Mouse (Mus musculus) neural tube, embryonic 12.5 days (tissue): ENCODE measurements around the gene Sh3bp5l. TPM values are rescaled to one million over a fixed set of nuclear protein-coding genes. Genes with fewer than 3 reads are reported as not detected.
"Not testable (repeated sequence)": the region's sequence is repeated elsewhere in the genome, so short reads cannot be mapped to it uniquely, and the experiment has no call there.

Experiments
- ATAC-seq: fragments of 200-750 bp; cut with Nextera tagmentation; 2 replicates; pipeline ENCODE4 v1.8.0; 2017; ENCODE audit warnings: low read depth, mild to moderate bottlenecking, moderate TSS enrichment, moderate library complexity; ENCODE audit not compliant: low FRiP score
- H3K27ac ChIP-seq: fragments of 300-500 bp; sonication (generic); 2 replicates; pipeline ENCODE4 v1.5.1; 2016
- H3K27me3 ChIP-seq: fragments of 300-500 bp; sonication (generic); replicated peaks from 2 replicates; pipeline ENCODE4 v1.6.1; 2016; ENCODE audit warnings: mild to moderate bottlenecking
- H3K36me3 ChIP-seq: fragments of 300-500 bp; sonication (generic); 2 replicates; pipeline ENCODE4 v1.6.1; 2016; ENCODE audit warnings: mild to moderate bottlenecking
- H3K4me1 ChIP-seq: fragments of 300-500 bp; sonication (generic); 2 replicates; pipeline ENCODE4 v1.6.1; 2016
- H3K4me2 ChIP-seq: fragments of 300-500 bp; sonication (generic); replicated peaks from 2 replicates; pipeline ENCODE4 v1.6.1; 2016; ENCODE audit warnings: mild to moderate bottlenecking
- H3K4me3 ChIP-seq: fragments of 300-500 bp; sonication (generic); 2 replicates; pipeline ENCODE4 v1.5.1; 2016
- H3K9ac ChIP-seq: fragments of 300-500 bp; sonication (generic); 2 replicates; pipeline ENCODE4 v1.6.1; 2016; ENCODE audit warnings: mild to moderate bottlenecking
- H3K9me3 ChIP-seq: fragments of 300-500 bp; sonication (generic); 2 replicates; pipeline ENCODE4 v1.6.1; 2016; ENCODE audit warnings: mild to moderate bottlenecking
- WGBS: fragments of 180-500 bp; shearing (Covaris S2); methylation state at CpG from one replicate; pipeline ENCODE4 v1.1.7; 2016; 5-methylcytosine and 5-hydroxymethylcytosine counted together
- polyA plus RNA-seq: library from polyadenylated mRNA; unstranded; fragments of >200 nt; fragmentation: Nextera tagmentation; extraction: Ambion mirVana; gene quantifications from 2 replicates; pipeline ENCODE4 v1.2.1, GENCODE M21; 2016

Sh3bp5l gene
- polyA plus RNA-seq, 1 experiment from 2014 or later: 51.5 TPM

- not testable (repeated sequence) for H3K27ac ChIP-seq, H3K27me3 ChIP-seq, H3K9me3 ChIP-seq, ATAC-seq, H3K9ac ChIP-seq, H3K4me2 ChIP-seq, H3K4me3 ChIP-seq, H3K36me3 ChIP-seq
- H3K4me1 ChIP-seq: peaks cover 17% of the 10 kb centered on the region
- WGBS: 93% methylated on average over 8 of the region's 8 CpGs
Observed at GRCm38 (mm10) chr11:58305299-58305698, 25.2 kb upstream of the Sh3bp5l start.

GRCm38 (mm10) chr11:58306860-58307308 is 23.6 kb upstream of the Sh3bp5l start, which contains the start of gene Zfp692:
TSS of gene Zfp692 (plus strand) at chr11:58307069.
- Histone ChIP-seq H3K4me2 (peak within 1 kb of the TSS; percentile 88), H3K9me3 (no peaks in the 10 kb centered on the region), H3K27me3 (no peaks in the 10 kb centered on the region), H3K4me1 (peaks cover 17% of the 10 kb centered on the region), H3K36me3 (peaks cover 13% of the 10 kb centered on the region; the same call in 1 of the 2 replicates), H3K4me3 (peak within 1 kb of the TSS; percentile 50), H3K27ac (peak within 1 kb of the TSS; percentile 26; the same call in 1 of the 2 replicates), H3K9ac (peak within 1 kb of the TSS; percentile 65)
- peak; percentile 84 for ATAC-seq
- under 1% methylated on average over 34 of the region's 34 CpGs for WGBS

- no peaks in the 10 kb centered on the region for H3K27me3 ChIP-seq
- H3K27ac ChIP-seq: peak overlapping the region; percentile 26; the same call in 1 of the 2 replicates
- under 1% methylated on average over 42 of the region's 42 CpGs for WGBS
- no peaks in the 10 kb centered on the region for H3K9me3 ChIP-seq
- H3K36me3 ChIP-seq: peaks cover 13% of the 10 kb centered on the region; the same call in 1 of the 2 replicates
- H3K4me1 ChIP-seq: peaks cover 17% of the 10 kb centered on the region
- peak overlapping the region; percentile 50 for H3K4me3 ChIP-seq
- H3K4me2 ChIP-seq: peak overlapping the region; percentile 88
- peak overlapping the region; percentile 65 for H3K9ac ChIP-seq
- ATAC-seq: peak; percentile 58
Observed at GRCm38 (mm10) chr11:58307411-58308080, 23.0 kb upstream of the Sh3bp5l start.

- no peak overlapping the region for H3K9ac ChIP-seq
- peaks cover 14% of the 10 kb centered on the region for H3K4me1 ChIP-seq
- H3K27ac ChIP-seq: no peak overlapping the region
- no peak for ATAC-seq
- WGBS: 96% methylated on average over 9 of the region's 9 CpGs
- peaks cover 13% of the 10 kb centered on the region; the same call in 1 of the 2 replicates for H3K36me3 ChIP-seq
- H3K4me2 ChIP-seq: no peak overlapping the region
- H3K27me3 ChIP-seq: no peaks in the 10 kb centered on the region
- no peaks in the 10 kb centered on the region for H3K9me3 ChIP-seq
- no peak overlapping the region for H3K4me3 ChIP-seq
Observed at GRCm38 (mm10) chr11:58308661-58309060, 21.9 kb upstream of the Sh3bp5l start.

GRCm38 (mm10) chr11:58314069-58314468 is 16.5 kb upstream of the Sh3bp5l start:
- no peaks in the 10 kb centered on the region for H3K27me3 ChIP-seq
- WGBS: 88% methylated on average over 6 of the region's 6 CpGs
- H3K9me3 ChIP-seq: no peaks in the 10 kb centered on the region
- no peak overlapping the region for H3K4me2 ChIP-seq
- no peak overlapping the region for H3K9ac ChIP-seq
- no peak for ATAC-seq
- no peaks in the 10 kb centered on the region for H3K4me1 ChIP-seq
- H3K27ac ChIP-seq: no peak overlapping the region
- H3K4me3 ChIP-seq: no peak overlapping the region
- peaks cover 43% of the 10 kb centered on the region for H3K36me3 ChIP-seq

GRCm38 (mm10) chr11:58315536-58316168 is 14.9 kb upstream of the Sh3bp5l start:
- Histone ChIP-seq H3K4me3 (no peak overlapping the region), H3K4me1 (no peaks in the 10 kb centered on the region), H3K27me3 (no peaks in the 10 kb centered on the region), H3K4me2 (no peak overlapping the region), H3K36me3 (peaks cover 38% of the 10 kb centered on the region), H3K27ac (no peak overlapping the region), H3K9ac (no peak overlapping the region), H3K9me3 (no peaks in the 10 kb centered on the region)
- ATAC-seq: no peak
- WGBS: 91% methylated on average over 5 of the region's 5 CpGs

- no peak overlapping the region for H3K4me2 ChIP-seq
- H3K36me3 ChIP-seq: peaks cover 33% of the 10 kb centered on the region
- H3K9ac ChIP-seq: no peak overlapping the region
- H3K27me3 ChIP-seq: no peaks in the 10 kb centered on the region
- H3K4me3 ChIP-seq: no peak overlapping the region
- H3K4me1 ChIP-seq: no peaks in the 10 kb centered on the region
- no peaks in the 10 kb centered on the region for H3K9me3 ChIP-seq
- no peak for ATAC-seq
- WGBS: 86% methylated on average over 17 of the region's 17 CpGs
- H3K27ac ChIP-seq: no peak overlapping the region
Observed at GRCm38 (mm10) chr11:58316344-58316743, 14.2 kb upstream of the Sh3bp5l start.

GRCm38 (mm10) chr11:58316768-58317390 is 13.6 kb upstream of the Sh3bp5l start:
- peaks cover 32% of the 10 kb centered on the region for H3K36me3 ChIP-seq
- ATAC-seq: no peak
- peaks cover 4% of the 10 kb centered on the region; the same call in 1 of the 2 replicates for H3K4me1 ChIP-seq
- H3K4me2 ChIP-seq: no peak overlapping the region
- WGBS: 66% methylated on average over 28 of the region's 28 CpGs
- no peaks in the 10 kb centered on the region for H3K27me3 ChIP-seq
- no peak overlapping the region for H3K27ac ChIP-seq
- no peak overlapping the region for H3K9ac ChIP-seq
- H3K9me3 ChIP-seq: no peaks in the 10 kb centered on the region
- no peak overlapping the region for H3K4me3 ChIP-seq

- peak overlapping the region; percentile 86 for H3K4me2 ChIP-seq
- H3K9ac ChIP-seq: peak overlapping the region; percentile 84
- H3K27ac ChIP-seq: peak overlapping the region; percentile 92
- H3K4me1 ChIP-seq: peaks cover 18% of the 10 kb centered on the region; the same call in 1 of the 2 replicates
- peak overlapping the region; percentile 78 for H3K4me3 ChIP-seq
- under 1% methylated on average over 63 of the region's 63 CpGs for WGBS
- peak; percentile 99 for ATAC-seq
- peaks cover 23% of the 10 kb centered on the region for H3K36me3 ChIP-seq
- H3K27me3 ChIP-seq: no peaks in the 10 kb centered on the region
- no peaks in the 10 kb centered on the region for H3K9me3 ChIP-seq
Observed at GRCm38 (mm10) chr11:58322824-58323569, 7.5 kb upstream of the Sh3bp5l start.

- Histone ChIP-seq H3K9me3 (no peaks in the 10 kb centered on the region), H3K4me3 (peak overlapping the region; percentile 78), H3K9ac (peak overlapping the region; percentile 84), H3K27me3 (no peaks in the 10 kb centered on the region), H3K4me2 (peak overlapping the region; percentile 86), H3K4me1 (peaks cover 18% of the 10 kb centered on the region; the same call in 1 of the 2 replicates), H3K27ac (peak overlapping the region; percentile 92), H3K36me3 (peaks cover 21% of the 10 kb centered on the region)
- ATAC-seq: no peak
- 10% methylated on average over 24 of the region's 24 CpGs for WGBS
Observed at GRCm38 (mm10) chr11:58323570-58324340, 6.8 kb upstream of the Sh3bp5l start.

GRCm38 (mm10) chr11:58324614-58325229 is 5.8 kb upstream of the Sh3bp5l start:
- H3K27ac ChIP-seq: no peak overlapping the region
- no peak overlapping the region for H3K4me3 ChIP-seq
- H3K27me3 ChIP-seq: no peaks in the 10 kb centered on the region
- no peaks in the 10 kb centered on the region for H3K9me3 ChIP-seq
- 91% methylated on average over 3 of the region's 3 CpGs for WGBS
- ATAC-seq: no peak
- peaks cover 15% of the 10 kb centered on the region for H3K36me3 ChIP-seq
- H3K4me1 ChIP-seq: peaks cover 24% of the 10 kb centered on the region
- no peak overlapping the region for H3K9ac ChIP-seq
- H3K4me2 ChIP-seq: no peak overlapping the region
